Mouse (Mus musculus): Measurements from ENCODE around the gene Gm13691. TPM values are rescaled to one million over a fixed set of nuclear protein-coding genes. Genes with fewer than 3 reads are reported as not detected.
"Not testable (repeated sequence)": the region's sequence is repeated elsewhere in the genome, so short reads cannot be mapped to it uniquely, and the experiment has no call there.

The Gm13691 gene
- under 1 TPM; 0.52 to 0.74 TPM for total RNA-seq (2021)
- long read RNA-seq, experiment 1: 0 reads
- long read RNA-seq, experiment 2: 0 reads

GRCm38 (mm10) chr2:83990253-83990652 lies at the start of gene Gm13691:
Gene Gm13691 (plus strand): TSS chr2:83990553.
- DNase-seq; intact Hi-C loops (cut with DNase I): not testable (repeated sequence)

DNA sequence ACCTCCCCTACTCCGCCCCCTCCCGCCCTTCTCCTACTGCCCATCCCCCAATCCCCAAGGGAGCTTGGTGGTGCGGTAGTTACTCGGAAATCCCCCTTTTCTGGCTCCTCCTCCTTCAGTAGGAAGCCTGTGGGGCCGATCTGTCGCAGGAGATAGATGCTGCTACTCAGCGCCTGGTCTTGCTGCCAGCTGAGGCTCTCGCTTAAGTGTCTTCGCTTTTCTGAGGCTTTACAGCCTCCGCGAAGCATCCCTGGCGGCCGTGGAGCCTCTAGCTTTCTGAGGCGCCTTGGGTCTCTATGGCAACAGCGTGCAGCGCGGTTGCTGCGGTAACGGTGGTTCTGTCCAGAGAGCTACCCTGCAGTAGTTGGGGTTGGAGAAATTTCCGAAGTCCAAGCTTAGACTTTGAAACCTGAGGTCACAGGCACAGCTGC lies 49.4 kb upstream of the Gm13691 start, which contains the start of gene Zswim2:
Gene Zswim2, minus strand, starts transcription at position 298 of the 431 bp plus-strand sequence.
- DNase-seq: peak in 1 of 2 experiments; percentile 23
- intact Hi-C loops (cut with DNase I): no loop called here

- intact Hi-C loops (cut with DNase I): no loop called here
These were observed 49.0 kb upstream of the Gm13691 start for GRCm38 (mm10) chr2:83941378-83941777.

GRCm38 (mm10) chr2:83941792-83942191 lies 48.6 kb upstream of the Gm13691 start:
- intact Hi-C loops (cut with DNase I): no loop called here
- no peak for DNase-seq

More at GRCm38 (mm10) chr2:83941378-83941777, 49.0 kb upstream of the Gm13691 start:
- DNase-seq: no peak

GRCm38 (mm10) chr2:83955393-83955792 lies 35.0 kb upstream of the Gm13691 start, which contains the start of gene Gm13698:
Gene Gm13698 (plus strand): TSS chr2:83955693.
- intact Hi-C loops (cut with DNase I); DNase-seq: not testable (repeated sequence)

- intact Hi-C loops (cut with DNase I); DNase-seq: not testable (repeated sequence)
These were observed 29.1 kb upstream of the Gm13691 start, which contains the start of gene Gm13693 for GRCm38 (mm10) chr2:83961203-83961602. Gene Gm13693 (plus strand): TSS chr2:83961503.

GRCm38 (mm10) chr2:83967013-83967412 lies 23.3 kb upstream of the Gm13691 start, which contains the start of gene Gm13695:
Gene Gm13695 (plus strand): TSS chr2:83967313.
- intact Hi-C loops (cut with DNase I); DNase-seq: not testable (repeated sequence)

- intact Hi-C loops (cut with DNase I); DNase-seq: not testable (repeated sequence)
These were observed 17.5 kb upstream of the Gm13691 start, which contains the start of gene Gm13696 for GRCm38 (mm10) chr2:83972823-83973222. Gene Gm13696 (plus strand): TSS chr2:83973123.

DNA sequence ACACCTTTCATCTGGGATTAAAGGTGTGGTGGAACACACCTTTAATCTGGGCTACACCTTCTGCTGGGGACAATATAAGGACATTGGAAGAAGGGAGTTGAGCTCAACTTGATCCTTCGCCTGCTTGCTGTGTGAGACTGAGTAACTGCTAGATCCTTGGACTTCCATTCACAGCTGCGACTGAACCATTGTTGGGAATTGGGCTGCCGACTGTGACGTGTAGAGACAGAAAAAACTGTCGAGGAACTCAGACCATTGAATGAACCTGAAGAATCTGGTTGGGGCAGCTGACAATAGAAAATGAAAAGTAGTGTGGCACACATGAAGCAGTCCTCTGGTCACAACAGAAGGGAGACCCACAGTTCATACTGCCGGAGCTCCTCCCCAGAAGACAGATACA lies 11.7 kb upstream of the Gm13691 start, which contains the start of gene Gm13694:
Gene Gm13694, plus strand, starts transcription at position 301 of the 400 bp plus-strand sequence.
- intact Hi-C loops (cut with DNase I); DNase-seq: not testable (repeated sequence)

GRCm38 (mm10) chr2:83984443-83984842 lies 5.9 kb upstream of the Gm13691 start, which contains the start of gene Gm13697:
Gene Gm13697 (plus strand): TSS chr2:83984743.
- intact Hi-C loops (cut with DNase I); DNase-seq: not testable (repeated sequence)

DNA sequence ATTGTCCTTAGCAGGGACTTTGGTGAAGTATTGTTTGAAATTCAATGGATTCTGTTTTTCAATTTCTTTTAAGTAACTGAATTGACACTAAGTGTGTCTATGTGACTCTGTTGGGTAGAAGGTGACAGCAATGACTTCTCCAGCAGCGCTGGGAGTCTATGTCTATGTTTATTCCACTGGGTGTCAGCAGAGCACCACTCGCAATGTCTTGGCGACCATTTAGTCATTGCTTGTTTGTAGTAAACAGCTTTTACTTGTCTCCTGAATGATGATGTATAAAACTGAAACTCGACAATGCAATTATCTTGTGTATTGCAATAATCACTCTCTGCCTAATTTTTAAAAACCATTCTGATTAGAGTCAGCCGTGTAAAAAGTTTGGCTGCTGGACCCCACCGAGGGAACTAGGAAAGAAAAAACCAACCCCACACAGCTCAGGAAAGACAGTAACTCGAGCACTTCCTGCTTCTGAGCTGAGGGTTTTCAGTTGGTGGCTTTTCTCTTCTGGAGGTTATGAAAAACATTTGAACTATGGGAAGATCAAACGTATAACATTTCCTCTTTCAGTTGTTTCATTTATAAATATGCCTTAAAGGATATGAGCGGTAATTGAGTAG lies 3.4 kb downstream of the Gm13691 start:
- intact Hi-C loops (cut with DNase I); DNase-seq: not testable (repeated sequence)

DNA sequence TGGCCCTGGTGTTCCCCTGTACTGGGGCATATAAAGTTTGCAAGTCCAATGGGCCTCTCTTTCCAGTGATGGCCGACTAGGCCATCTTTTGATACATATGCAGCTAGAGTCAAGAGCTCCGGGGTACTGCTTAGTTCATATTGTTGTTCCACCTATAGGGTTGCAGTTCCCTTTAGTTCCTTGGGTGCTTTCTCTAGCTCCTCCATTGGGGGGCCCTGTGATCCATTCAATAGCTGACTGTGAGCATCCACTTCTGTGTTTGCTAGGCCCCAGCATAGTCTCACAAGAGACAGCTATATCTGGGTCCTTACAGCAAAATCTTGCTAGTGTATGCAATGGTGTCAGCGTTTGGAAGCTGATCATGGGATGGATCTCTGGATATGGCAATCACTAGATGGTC lies 4.2 kb downstream of the Gm13691 start:
- intact Hi-C loops (cut with DNase I); DNase-seq: not testable (repeated sequence)

DNA sequence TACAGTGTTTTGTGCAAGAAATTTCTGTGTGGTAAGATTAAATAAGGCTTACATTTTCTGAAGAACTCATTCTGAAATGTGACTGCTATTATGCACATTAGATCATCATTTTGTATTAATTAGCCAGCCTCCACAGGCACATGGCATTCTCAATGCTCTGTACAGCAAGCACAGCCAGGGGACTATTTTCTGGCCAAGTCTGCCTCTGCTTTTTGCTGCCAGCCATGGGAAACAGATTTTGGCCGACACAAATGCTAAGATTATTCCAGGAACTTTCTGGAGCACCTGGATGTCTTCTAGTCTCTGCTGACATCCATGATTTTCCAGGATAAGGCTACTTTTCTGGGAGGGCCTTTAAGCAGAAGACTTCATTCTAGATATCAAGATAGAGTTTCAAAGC lies 18.6 kb downstream of the Gm13691 start:
- intact Hi-C loops (cut with DNase I): no loop called here
- DNase-seq: no peak

DNA sequence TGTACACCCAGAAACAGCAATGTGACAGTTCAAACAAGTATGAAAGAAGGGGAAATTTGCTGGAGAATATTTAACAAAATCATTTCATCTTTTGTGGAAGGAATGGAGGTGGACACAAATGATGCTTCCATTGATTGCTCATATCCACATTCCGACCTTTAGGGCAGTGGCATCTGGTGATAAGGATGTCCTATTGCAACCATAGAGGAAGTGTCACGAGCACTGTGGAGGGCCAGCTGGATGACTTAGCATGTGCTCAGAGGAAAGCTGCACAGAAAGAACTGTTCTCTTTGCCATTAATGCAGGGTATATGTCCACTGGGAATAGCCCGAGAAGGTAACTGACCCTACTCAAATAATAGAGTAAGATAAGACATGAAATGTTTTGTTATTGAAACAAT lies 19.5 kb downstream of the Gm13691 start:
- intact Hi-C loops (cut with DNase I): no loop called here
- no peak for DNase-seq

DNA sequence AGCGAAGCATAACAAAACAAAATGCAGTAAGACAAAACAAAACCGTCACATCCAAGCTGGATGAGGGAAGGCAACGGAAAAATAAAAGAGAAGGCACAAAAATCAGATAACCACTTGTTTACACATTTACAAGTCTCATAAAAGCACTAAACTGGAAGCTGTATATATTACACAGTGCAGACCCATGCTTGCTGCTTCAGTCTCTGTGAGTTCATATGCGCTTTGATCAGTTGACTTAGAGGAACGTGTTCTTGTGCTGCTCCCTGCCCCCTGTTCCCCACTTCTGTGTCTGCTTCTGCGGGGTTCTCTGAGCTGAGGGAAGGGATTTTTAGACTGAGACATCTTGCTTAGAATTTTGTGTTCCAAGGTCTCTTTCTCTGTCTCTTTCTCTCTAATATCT lies 24.2 kb downstream of the Gm13691 start:
- no peak for DNase-seq
- intact Hi-C loops (cut with DNase I): no loop called here

DNA sequence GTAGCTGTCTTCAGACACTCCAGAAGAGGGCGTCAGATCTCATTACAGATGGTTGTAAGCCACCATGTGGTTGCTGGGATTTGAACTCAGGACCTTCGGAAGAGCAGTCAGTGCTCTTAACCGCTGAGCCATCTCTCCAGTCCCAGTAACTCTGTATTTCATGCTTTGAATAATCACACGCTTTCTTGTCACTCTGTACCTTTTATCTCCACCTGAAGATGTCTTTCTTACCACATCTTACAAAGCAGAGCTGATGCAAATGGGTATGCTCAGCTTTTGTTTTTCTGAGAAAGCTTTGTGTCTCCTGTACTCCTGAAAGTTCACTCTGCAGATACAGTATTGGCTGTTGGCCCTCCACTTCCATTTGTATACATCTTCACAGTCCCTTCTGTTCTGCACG lies 25.9 kb downstream of the Gm13691 start:
- intact Hi-C loops (cut with DNase I); DNase-seq: not testable (repeated sequence)

- DNase-seq: no peak
- intact Hi-C loops (cut with DNase I): no loop called here
These were observed 28.0 kb downstream of the Gm13691 start for GRCm38 (mm10) chr2:84018330-84018729.

DNA sequence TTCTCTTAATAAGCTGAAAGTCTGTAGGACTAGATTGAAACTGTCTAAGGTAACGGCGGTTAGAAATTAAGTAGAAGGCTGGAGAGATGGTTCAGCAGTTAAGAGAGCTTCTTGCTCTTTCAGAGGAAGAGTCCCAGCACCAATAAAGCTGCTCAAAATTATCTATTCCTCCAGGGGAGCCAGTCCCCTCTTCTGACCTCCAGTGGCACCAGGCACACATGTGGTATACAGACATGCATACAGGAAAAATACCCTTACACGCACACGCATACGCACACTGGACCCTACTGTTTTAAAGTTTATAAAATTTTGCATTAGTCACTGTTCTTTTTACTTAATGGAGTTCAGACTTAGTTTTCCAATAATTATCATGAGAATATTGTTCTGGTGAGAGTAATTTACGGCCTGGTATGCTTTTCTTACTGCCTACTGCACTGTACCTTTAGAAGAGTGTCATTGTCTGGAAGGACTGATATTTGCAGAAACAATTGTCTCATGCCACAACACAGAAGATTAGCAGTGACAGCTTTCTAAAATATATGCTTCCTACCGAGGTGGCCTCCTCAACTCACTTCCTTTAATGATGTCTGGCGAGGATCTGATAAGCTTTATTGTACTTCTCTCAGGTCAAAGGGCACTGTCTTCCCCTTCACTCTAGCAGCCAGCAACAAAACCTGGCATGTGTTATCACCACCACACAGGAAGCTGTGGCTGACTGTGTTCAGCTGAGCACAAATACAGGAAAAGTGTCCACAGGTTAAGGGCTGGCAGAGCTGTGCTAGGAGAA lies 29.4 kb downstream of the Gm13691 start:
- intact Hi-C loops (cut with DNase I): no loop called here
- DNase-seq: no peak

DNA sequence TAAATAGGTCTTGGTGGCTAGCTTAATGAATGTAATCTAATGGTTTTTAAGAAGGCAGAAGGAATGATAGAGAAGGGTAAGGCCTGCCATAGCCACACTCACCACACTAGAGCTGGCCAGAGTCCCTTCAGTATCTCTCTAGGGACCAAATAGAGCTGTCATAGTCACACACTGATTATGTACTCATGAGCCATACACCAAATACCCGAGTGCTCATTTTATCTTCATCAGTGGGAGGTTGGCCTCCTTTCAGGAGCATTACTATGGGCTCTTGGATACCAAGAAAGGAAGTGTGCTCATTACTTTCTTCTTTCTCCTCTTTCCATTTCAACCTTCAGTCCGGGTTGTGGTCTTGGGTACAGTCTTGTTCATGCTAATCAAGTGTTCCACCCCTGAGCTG lies 31.6 kb downstream of the Gm13691 start:
- no peak for DNase-seq
- intact Hi-C loops (cut with DNase I): no loop called here

DNA sequence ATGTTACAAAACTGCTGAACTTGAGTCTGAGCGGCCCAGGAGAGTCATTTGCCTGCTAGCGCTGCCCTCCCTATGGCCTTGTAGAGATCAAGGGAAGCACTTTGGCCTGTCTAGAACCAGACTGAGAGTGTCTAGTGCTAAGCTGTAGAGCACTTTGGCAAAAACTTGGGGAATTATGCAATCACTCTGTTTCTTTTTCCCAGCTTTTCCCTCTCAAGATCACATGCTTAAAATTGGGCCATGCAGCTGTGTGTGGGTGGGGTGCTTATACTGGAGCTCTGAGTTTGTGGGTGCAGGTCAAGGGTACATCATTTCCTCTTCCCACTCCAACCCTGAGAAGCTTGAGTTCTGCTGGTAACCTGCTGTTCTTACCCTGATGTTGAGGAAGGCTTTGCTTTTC lies 32.6 kb downstream of the Gm13691 start:
- intact Hi-C loops (cut with DNase I): no loop called here
- DNase-seq: peak; percentile 17 to 27

GRCm38 (mm10) chr2:84023319-84023718 lies 33.0 kb downstream of the Gm13691 start:
- no peak for DNase-seq
- intact Hi-C loops (cut with DNase I): no loop called here
